Mouse (Mus musculus) lung, adult 2 months (tissue): ENCODE data around the gene Poc5.

ENCODE experiments used
- CTCF ChIP-seq: fragments of 200-500 bp; IDR thresholded peaks from 2 replicates; pipeline ENCODE4 v1.5.1; 2011; ENCODE audit warnings: mild to moderate bottlenecking, low read length, control low read depth; ENCODE audit not compliant: insufficient read depth
- POLR2A ChIP-seq: fragments of 200-500 bp; IDR thresholded peaks from 2 replicates; pipeline ENCODE4 v1.6.1; 2011; ENCODE audit warnings: low read depth, mild to moderate bottlenecking, control low read depth, low read length, borderline replicate concordance; ENCODE audit errors: extremely low read depth

- TF ChIP-seq POLR2A (no peak), CTCF (no peak)
Measured at GRCm38 (mm10) chr13:96432376-96432811, 44.3 kb downstream of the Poc5 start.
